Mouse (Mus musculus): ENCODE measurements around the gene Ankdd1b. TPM values are rescaled to one million over a fixed set of nuclear protein-coding genes. Genes with fewer than 3 reads are reported as not detected.

The Ankdd1b gene
- polyA plus RNA-seq, 1 experiment: 0.33 TPM

DNA sequence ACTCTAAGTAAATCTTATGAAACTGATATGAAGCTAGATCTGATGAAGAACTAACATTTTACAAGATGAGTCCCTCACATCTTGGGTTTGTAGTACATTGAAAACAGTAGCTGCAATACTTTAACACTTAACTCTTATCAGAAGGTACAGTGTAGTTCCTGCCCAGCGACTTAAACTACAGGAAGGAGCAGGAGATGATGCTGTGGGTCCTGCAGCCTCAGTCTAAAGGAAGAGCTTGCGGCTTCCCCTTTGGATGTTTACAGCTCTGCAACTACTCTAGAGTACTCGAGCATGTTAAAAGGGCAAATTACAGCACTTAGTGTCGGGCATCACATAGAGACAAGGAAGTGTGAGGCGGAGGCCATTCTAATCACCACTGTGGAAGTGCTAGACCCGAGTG is 35.3 kb upstream of the Ankdd1b start:
- WGBS: 91% methylated on average over 6 of the region's 6 CpGs

DNA sequence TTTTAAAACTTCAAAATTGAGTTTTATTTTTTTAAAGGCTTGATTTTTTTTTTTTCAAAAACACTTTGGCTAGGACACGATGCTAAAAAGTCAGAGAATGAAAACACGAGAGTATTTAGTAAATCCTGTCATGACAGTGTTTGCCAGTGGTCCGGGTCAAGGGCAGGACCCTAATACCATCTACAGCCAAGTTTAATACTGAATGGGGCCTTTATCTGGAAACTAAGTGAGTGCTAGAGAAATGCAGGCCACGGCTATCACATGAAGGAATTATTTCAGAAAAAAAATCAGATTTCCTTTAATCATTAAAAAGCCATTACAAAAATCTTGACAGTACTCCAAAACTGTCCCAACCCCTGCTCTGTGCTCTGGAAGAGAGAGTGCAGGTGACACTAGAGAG is 34.7 kb upstream of the Ankdd1b start:
- no peak for DNase-seq
- 80% methylated on average over 4 of the region's 4 CpGs for WGBS
- Histone ChIP-seq H3K4me3 (replicated peaks; ENCODE audit: insufficient read depth, low read depth, low read length) (no peak overlapping the region), H3K4me1 (ENCODE audit: control insufficient read depth, insufficient read depth, low read length) (no peaks in the 10 kb centered on the region), H3K27me3 (ENCODE audit: control insufficient read depth, insufficient read depth, low read length) (no peaks in the 10 kb centered on the region), H3K27ac (ENCODE audit: insufficient read depth, low read length) (no peak overlapping the region)
- TF ChIP-seq POLR2A (IDR thresholded peaks at IDR 0.05; ENCODE audit: borderline replicate concordance, insufficient read depth, low read length) (no peak), CTCF (IDR thresholded peaks at IDR 0.05; ENCODE audit: borderline replicate concordance, insufficient read depth, low read depth, low read length) (no peak)

More for the DNA sequence above, 35.3 kb upstream of the Ankdd1b start:
- no peaks in the 10 kb centered on the region for H3K27me3 ChIP-seq (ENCODE audit: control insufficient read depth, insufficient read depth, low read length)
- H3K4me3 ChIP-seq (replicated peaks; ENCODE audit: insufficient read depth, low read depth, low read length): no peak overlapping the region
- DNase-seq: no peak
- no peak overlapping the region for H3K27ac ChIP-seq (ENCODE audit: insufficient read depth, low read length)
- no peak for TF ChIP-seq POLR2A (IDR thresholded peaks at IDR 0.05; ENCODE audit: borderline replicate concordance, insufficient read depth, low read length)
- no peaks in the 10 kb centered on the region for H3K4me1 ChIP-seq (ENCODE audit: control insufficient read depth, insufficient read depth, low read length)

DNA sequence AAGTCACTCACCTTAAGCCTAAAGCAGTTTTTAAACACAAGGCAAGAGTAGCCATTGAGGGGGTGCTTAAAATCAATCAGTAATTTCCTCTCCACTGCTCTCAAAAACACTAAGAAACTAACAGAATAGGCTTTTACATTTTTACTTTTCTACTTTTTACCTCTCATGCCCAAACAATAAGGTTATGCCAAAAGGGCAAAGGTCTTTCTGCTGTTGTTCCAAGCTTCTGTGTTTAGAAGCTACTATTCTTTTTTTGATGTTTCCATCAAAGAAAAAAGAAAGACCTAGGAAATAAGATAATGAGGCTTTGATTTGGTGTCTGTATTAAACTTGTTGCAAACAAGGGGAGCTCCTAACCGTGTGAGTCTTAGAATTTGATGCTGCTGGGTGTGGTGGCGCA is 28.9 kb upstream of the Ankdd1b start:
- no peaks in the 10 kb centered on the region for H3K4me1 ChIP-seq (ENCODE audit: control insufficient read depth, insufficient read depth, low read length)
- no peak overlapping the region for H3K4me3 ChIP-seq (replicated peaks; ENCODE audit: insufficient read depth, low read depth, low read length)
- no peaks in the 10 kb centered on the region for H3K27me3 ChIP-seq (ENCODE audit: control insufficient read depth, insufficient read depth, low read length)
- DNase-seq: no peak
- no peak overlapping the region for H3K27ac ChIP-seq (ENCODE audit: insufficient read depth, low read length)
- WGBS: 88% methylated on average over 2 of the region's 2 CpGs
- TF ChIP-seq POLR2A (IDR thresholded peaks at IDR 0.05; ENCODE audit: borderline replicate concordance, insufficient read depth, low read length): no peak
- no peak for TF ChIP-seq CTCF (IDR thresholded peaks at IDR 0.05; ENCODE audit: borderline replicate concordance, insufficient read depth, low read depth, low read length)

DNA sequence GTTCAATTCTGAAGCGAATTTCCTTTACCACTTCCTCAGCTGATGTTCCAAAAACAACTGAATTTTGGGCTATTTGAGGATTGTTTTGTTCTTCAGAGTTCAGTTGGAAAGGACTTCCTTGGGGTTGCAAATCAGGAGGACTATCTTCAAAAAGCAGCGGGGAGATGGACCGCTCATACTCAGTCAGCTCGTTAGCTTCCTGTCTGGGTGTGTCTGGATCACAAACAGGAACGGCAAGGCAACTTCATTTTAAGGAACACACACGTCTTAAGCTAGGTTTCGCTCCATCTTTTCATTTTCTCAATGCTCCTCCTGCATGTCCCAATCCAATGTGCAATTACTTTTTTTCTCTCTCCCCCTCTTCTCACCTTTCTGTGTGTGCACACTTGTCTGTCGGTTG is 25.6 kb upstream of the Ankdd1b start:
- no peak for DNase-seq
- Histone ChIP-seq H3K4me3 (replicated peaks; ENCODE audit: insufficient read depth, low read depth, low read length) (no peak overlapping the region), H3K27ac (ENCODE audit: insufficient read depth, low read length) (no peak overlapping the region), H3K4me1 (ENCODE audit: control insufficient read depth, insufficient read depth, low read length) (no peaks in the 10 kb centered on the region), H3K27me3 (ENCODE audit: control insufficient read depth, insufficient read depth, low read length) (no peaks in the 10 kb centered on the region)
- 86% methylated on average over 8 of the region's 8 CpGs for WGBS
- no peak for TF ChIP-seq POLR2A (IDR thresholded peaks at IDR 0.05; ENCODE audit: borderline replicate concordance, insufficient read depth, low read length)
- no peak for TF ChIP-seq CTCF (IDR thresholded peaks at IDR 0.05; ENCODE audit: borderline replicate concordance, insufficient read depth, low read depth, low read length)

DNA sequence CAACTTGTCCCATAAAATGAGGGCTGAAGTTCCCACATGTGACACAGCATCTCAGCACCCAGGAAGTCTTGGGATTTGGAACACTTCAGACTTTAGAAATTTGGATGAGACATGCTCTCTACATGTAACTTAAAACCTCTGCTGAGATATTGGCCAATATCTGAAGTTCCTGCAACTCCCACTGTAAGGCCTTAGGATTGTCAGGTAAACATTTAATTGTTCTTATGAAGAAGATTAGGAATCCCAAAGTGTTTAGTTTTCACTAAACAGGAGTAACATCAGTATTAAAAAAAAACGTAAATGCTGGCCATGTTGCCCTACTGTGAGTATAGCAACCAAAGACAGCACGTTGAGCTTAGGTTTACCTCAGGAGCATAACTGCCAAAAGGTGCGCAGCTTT is 19.4 kb upstream of the Ankdd1b start, which contains the start of gene Gm17622:
TSS of gene Gm17622 (plus strand) at position 301 of the 400 bp plus-strand sequence.
- TF ChIP-seq POLR2A (IDR thresholded peaks at IDR 0.05; ENCODE audit: borderline replicate concordance, insufficient read depth, low read length): no peak
- no peak for TF ChIP-seq CTCF (IDR thresholded peaks at IDR 0.05; ENCODE audit: borderline replicate concordance, insufficient read depth, low read depth, low read length)
- Histone ChIP-seq H3K27ac (ENCODE audit: insufficient read depth, low read length) (no peak within 1 kb of the TSS), H3K4me1 (ENCODE audit: control insufficient read depth, insufficient read depth, low read length) (no peaks in the 10 kb centered on the region), H3K4me3 (replicated peaks; ENCODE audit: insufficient read depth, low read depth, low read length) (no peak within 1 kb of the TSS), H3K27me3 (ENCODE audit: control insufficient read depth, insufficient read depth, low read length) (no peaks in the 10 kb centered on the region)
- no peak for DNase-seq
- 97% methylated on average over 3 of the region's 3 CpGs for WGBS

DNA sequence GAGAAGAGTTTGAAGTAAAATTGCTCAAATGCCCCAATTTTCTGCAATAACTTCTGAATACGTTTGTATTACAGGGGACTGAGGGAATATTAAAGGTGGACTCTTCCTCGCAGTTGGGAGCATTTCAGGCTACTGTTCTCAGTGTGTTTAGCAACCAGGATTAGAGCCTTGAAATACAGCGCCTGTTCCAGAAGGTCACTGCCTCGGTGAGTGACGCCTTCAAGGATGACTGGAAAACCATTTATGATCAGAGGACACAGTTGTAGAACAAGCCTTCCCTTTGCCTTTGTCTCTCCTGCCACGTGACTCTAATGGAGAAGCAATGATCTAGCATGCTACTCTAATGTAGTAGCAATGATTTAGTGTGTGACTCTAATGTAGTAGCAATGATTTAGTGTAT is 17.0 kb upstream of the Ankdd1b start:
- TF ChIP-seq POLR2A (IDR thresholded peaks at IDR 0.05; ENCODE audit: borderline replicate concordance, insufficient read depth, low read length) (no peak), CTCF (IDR thresholded peaks at IDR 0.05; ENCODE audit: borderline replicate concordance, insufficient read depth, low read depth, low read length) (no peak)
- DNase-seq: no peak
- Histone ChIP-seq H3K27ac (ENCODE audit: insufficient read depth, low read length) (no peak overlapping the region), H3K4me3 (replicated peaks; ENCODE audit: insufficient read depth, low read depth, low read length) (no peak overlapping the region), H3K4me1 (ENCODE audit: control insufficient read depth, insufficient read depth, low read length) (no peaks in the 10 kb centered on the region), H3K27me3 (ENCODE audit: control insufficient read depth, insufficient read depth, low read length) (no peaks in the 10 kb centered on the region)
- WGBS: 95% methylated on average over 6 of the region's 6 CpGs

DNA sequence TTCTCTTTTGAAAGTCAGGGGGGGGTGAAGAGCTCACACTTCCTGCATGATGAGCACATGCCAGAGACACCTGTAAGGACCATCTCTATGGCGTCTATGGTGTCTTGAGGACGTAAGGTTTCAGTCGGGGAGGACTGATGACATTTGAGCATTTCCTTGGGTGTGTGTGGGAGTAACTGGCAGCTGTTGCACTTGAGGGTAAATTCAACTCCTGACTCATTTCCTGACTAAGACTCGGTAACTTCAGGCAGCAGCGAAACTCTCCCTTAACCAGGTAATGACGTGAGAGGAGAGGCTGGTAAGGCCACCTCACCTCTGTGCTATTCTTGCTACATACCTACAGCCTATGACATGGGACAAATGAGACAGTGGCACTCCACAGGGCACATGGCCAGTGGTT is 16.2 kb upstream of the Ankdd1b start:
- 95% methylated on average over 6 of the region's 6 CpGs for WGBS
- no peaks in the 10 kb centered on the region for H3K4me1 ChIP-seq (ENCODE audit: control insufficient read depth, insufficient read depth, low read length)

DNA sequence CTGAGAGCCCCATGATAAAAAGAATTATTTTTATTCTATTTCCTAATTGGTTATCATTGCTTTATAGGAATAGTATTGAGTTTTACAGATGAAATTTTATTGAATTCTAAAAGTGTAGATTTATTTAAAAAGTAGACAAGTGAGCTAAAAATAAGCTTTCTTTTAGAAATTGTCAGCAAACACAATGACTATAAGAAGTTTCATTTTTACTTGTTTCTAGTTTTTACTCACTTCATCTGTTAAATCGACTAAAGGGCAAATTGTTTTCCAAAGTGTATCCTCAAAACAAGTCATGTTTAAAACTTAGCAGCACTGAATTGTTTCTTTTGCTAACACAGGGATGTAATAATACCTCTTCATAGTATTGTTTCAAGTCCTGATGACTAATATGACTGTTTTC is 8.0 kb upstream of the Ankdd1b start:
- WGBS: 93% methylated on average over 1 of the region's 1 CpGs
- DNase-seq: no peak
- H3K4me1 ChIP-seq (ENCODE audit: control insufficient read depth, insufficient read depth, low read length): no peaks in the 10 kb centered on the region
- TF ChIP-seq CTCF (IDR thresholded peaks at IDR 0.05; ENCODE audit: borderline replicate concordance, insufficient read depth, low read depth, low read length) (no peak), POLR2A (IDR thresholded peaks at IDR 0.05; ENCODE audit: borderline replicate concordance, insufficient read depth, low read length) (no peak)
- no peak overlapping the region for H3K27ac ChIP-seq (ENCODE audit: insufficient read depth, low read length)
- H3K27me3 ChIP-seq (ENCODE audit: control insufficient read depth, insufficient read depth, low read length): no peaks in the 10 kb centered on the region
- no peak overlapping the region for H3K4me3 ChIP-seq (replicated peaks; ENCODE audit: insufficient read depth, low read depth, low read length)

More for the DNA sequence above, 16.2 kb upstream of the Ankdd1b start:
- Histone ChIP-seq H3K27ac (ENCODE audit: insufficient read depth, low read length) (no peak overlapping the region), H3K4me3 (replicated peaks; ENCODE audit: insufficient read depth, low read depth, low read length) (no peak overlapping the region), H3K27me3 (ENCODE audit: control insufficient read depth, insufficient read depth, low read length) (no peaks in the 10 kb centered on the region)
- TF ChIP-seq POLR2A (IDR thresholded peaks at IDR 0.05; ENCODE audit: borderline replicate concordance, insufficient read depth, low read length) (no peak), CTCF (IDR thresholded peaks at IDR 0.05; ENCODE audit: borderline replicate concordance, insufficient read depth, low read depth, low read length) (no peak)
- no peak for DNase-seq

Measured in cerebellum, adult 2 months (tissue).